Mouse (Mus musculus) heart, postnatal 0 days (tissue): Measurements from ENCODE around the gene 1700019D03Rik. TPM values are rescaled to one million over a fixed set of nuclear protein-coding genes. Genes with fewer than 3 reads are reported as not detected.
"Not testable (repeated sequence)": the region's sequence is repeated elsewhere in the genome, so short reads cannot be mapped to it uniquely, and the experiment has no call there.

Source experiments
- ATAC-seq: fragments of 200-750 bp; cut with Nextera tagmentation; 2 replicates; pipeline ENCODE4 v1.8.0; 2017; ENCODE audit warnings: low read depth, moderate number of reproducible peaks, moderate library complexity; ENCODE audit not compliant: insufficient read depth
- DNase-seq: peaks from one replicate; pipeline ENCODE4 v3.0.0-alpha.2; 2016; ENCODE audit warnings: low spot score
- H3K27ac ChIP-seq: fragments of 300-500 bp; sonication (generic); 2 replicates; pipeline ENCODE4 v1.5.1; 2014; ENCODE audit warnings: low read depth, mild to moderate bottlenecking
- H3K27me3 ChIP-seq: fragments of 300-500 bp; sonication (generic); 2 replicates; pipeline ENCODE4 v1.6.1; 2014; ENCODE audit warnings: low read length, mixed read lengths; ENCODE audit not compliant: control insufficient read depth, insufficient read depth
- H3K36me3 ChIP-seq: fragments of 300-500 bp; sonication (generic); replicated peaks from 2 replicates; pipeline ENCODE4 v1.6.1; 2014; ENCODE audit warnings: low read length, mixed read lengths; ENCODE audit not compliant: control insufficient read depth, insufficient read depth
- H3K4me1 ChIP-seq: fragments of 300-500 bp; sonication (generic); 2 replicates; pipeline ENCODE4 v1.6.1; 2014; ENCODE audit warnings: antibody characterized with exemption; ENCODE audit not compliant: control insufficient read depth, insufficient read depth
- H3K4me2 ChIP-seq: fragments of 300-500 bp; sonication (generic); 2 replicates; pipeline ENCODE4 v1.6.1; 2014; ENCODE audit warnings: low read depth, mild to moderate bottlenecking, low read length, moderate library complexity
- H3K4me3 ChIP-seq: fragments of 300-500 bp; sonication (generic); 2 replicates; pipeline ENCODE4 v1.5.1; 2014; ENCODE audit warnings: low read depth, low read length
- H3K9ac ChIP-seq: fragments of 300-500 bp; sonication (generic); replicated peaks from 2 replicates; pipeline ENCODE4 v1.6.1; 2014; ENCODE audit warnings: low read depth, low read length, mixed read lengths
- H3K9me3 ChIP-seq: fragments of 300-500 bp; sonication (generic); replicated peaks from 2 replicates; pipeline ENCODE4 v1.6.1; 2016; ENCODE audit warnings: low read length; ENCODE audit not compliant: control insufficient read depth
- CTCF ChIP-seq: IDR thresholded peaks from 2 replicates; pipeline ENCODE4 v1.5.1; 2016; ENCODE audit warnings: antibody characterized with exemption, control low read depth, low read depth
- EP300 ChIP-seq: IDR thresholded peaks from 2 replicates; pipeline ENCODE4 v1.6.1; 2016; ENCODE audit warnings: antibody characterized with exemption, low read depth
- WGBS: fragments of 180-500 bp; shearing (Covaris S2); extraction: QIAGEN DNeasy Blood & Tissue Kit; methylation state at CpG from one replicate; pipeline ENCODE4 v1.1.7; 2014; 5-methylcytosine and 5-hydroxymethylcytosine counted together
- polyA plus RNA-seq: library from polyadenylated mRNA; unstranded; fragments of >200 nt; fragmentation: Nextera tagmentation; extraction: Ambion mirVana; gene quantifications from 2 replicates; pipeline ENCODE4 v1.2.1, GENCODE M21; 2015
- total RNA-seq: library from RNA; depleted of rRNA; stranded (reverse); fragments of >200 nt; gene quantifications from 2 replicates; pipeline ENCODE4 v1.2.3, GENCODE M21; 2014; ENCODE audit warnings: low replicate concordance

Gene 1700019D03Rik
- total and polyA plus RNA-seq, 2 experiments from 2014 or later = 0.44 TPM; not detected in 1

DNA sequence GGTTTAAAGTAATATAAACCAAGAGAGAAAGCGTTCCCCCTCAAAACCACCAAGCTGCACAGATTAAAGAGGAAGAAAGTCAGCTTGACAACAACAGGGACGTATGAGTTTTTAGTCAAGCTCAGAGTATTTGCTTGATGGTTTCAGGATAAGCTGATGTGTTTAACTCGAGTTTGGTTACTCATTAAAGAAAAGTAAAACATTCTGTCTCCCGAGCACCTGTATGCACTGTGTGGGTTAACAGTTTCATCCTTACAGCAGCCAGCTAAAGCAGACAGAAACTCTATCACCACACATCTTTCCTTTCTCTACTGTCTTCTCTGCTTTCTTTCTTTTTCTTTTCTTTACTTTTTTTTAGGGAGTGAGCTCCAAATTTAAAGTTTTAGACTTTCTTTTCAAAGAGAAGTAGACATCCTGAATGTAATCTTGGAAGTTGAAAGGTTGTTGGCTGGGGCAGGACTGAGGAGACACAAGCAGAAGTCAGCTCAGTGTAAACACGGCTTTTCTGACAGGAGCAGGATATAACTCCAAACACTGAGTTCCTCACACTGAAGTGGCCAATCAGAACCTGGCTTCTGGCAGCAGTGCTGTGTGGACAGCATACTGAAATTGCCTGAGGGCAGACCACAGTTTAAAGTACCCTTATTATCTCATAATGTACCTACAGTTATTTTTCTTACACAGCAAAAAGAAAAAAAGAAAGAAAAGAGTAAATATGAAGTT is 68.7 kb downstream of the 1700019D03Rik start:
- H3K36me3 ChIP-seq = no peaks in the 10 kb centered on the region
- TF ChIP-seq CTCF (no peak), EP300 (no peak)
- DNase-seq (no peak), ATAC-seq (no peak)
- H3K9me3 ChIP-seq = no peaks in the 10 kb centered on the region
- H3K9ac ChIP-seq = no peak overlapping the region
- H3K27me3 ChIP-seq = 0 out of 2 replicates have a peak, but pooled peaks cover 4% of the 10 kb centered on the region
- no peak overlapping the region for H3K4me3 ChIP-seq
- H3K4me1 ChIP-seq = peaks cover 4% of the 10 kb centered on the region; the same call in 1 of the 2 replicates
- no peak overlapping the region for H3K27ac ChIP-seq
- H3K4me2 ChIP-seq = no peak overlapping the region
- WGBS = 53% methylated on average over 5 of the region's 5 CpGs

DNA sequence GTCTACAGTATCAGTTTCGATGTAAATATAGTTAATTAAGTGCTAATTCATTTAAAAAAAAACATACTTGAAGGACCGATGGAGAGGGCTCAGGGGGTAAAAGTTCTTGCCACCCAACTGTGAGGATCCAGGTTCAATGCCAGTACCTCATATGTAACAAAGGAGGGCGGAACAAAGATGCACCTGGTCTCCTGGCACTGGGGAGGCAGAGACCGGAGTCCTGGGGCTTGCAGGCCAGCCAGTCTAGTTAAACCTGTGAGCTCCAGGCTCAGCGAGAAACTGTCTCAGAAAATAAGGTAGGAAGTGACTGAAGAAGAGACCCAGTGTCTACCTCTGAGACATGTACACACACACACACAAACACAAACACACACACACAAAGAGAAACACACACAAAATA is 72.1 kb downstream of the 1700019D03Rik start:
- no peak overlapping the region for H3K4me3 ChIP-seq
- no peaks in the 10 kb centered on the region for H3K9me3 ChIP-seq
- peaks cover under 1% of the 10 kb centered on the region; the same call in 1 of the 2 replicates for H3K4me1 ChIP-seq
- no peak overlapping the region for H3K9ac ChIP-seq
- WGBS = 89% methylated on average over 5 of the region's 5 CpGs
- DNase-seq (no peak), ATAC-seq (no peak)
- TF ChIP-seq CTCF (no peak), EP300 (no peak)
- H3K27ac ChIP-seq = no peak overlapping the region
- no peak overlapping the region for H3K4me2 ChIP-seq
- H3K27me3 ChIP-seq = no peaks in the 10 kb centered on the region
- H3K36me3 ChIP-seq = no peaks in the 10 kb centered on the region

DNA sequence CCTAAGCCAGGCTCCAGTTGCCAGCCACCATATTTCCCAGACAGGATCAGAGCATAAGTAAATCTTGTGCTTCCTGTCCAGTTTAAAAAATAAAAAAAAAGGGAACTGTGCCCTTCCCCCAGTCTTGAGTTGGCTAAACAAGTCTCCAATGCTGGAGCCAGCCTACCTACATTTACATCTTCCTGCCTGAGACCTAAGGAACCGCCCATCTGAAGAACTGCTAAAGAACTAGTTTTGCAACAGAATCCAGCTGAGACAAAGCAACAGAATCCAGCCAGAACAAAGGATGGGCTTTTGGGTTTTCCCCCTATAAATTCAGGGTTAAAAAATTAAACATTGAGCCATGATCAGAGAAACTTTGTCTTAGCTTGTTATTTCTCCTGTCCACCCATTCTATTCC is 81.0 kb downstream of the 1700019D03Rik start:
- no peaks in the 10 kb centered on the region for H3K27me3 ChIP-seq
- no peak for TF ChIP-seq CTCF
- no peak for TF ChIP-seq EP300
- ATAC-seq = no peak

DNA sequence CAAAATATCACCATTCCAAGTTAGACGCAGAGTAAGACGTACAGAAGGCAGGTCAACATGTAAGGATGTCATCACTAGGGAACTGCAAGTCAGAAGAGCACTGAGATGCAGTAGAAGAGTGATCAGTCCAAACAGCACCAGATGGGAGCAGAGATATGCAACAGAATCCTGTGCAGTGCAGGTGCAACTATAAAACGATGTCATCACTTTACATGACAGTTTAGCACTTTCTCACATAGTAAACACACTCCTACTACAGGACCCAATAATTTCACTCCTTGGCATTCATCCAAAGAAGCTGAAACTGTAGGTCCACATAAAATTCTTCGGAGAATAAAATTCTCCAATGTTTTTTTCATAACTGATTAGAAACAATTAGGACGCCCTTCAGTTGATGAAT is 85.5 kb downstream of the 1700019D03Rik start:
- H3K9ac ChIP-seq = no peak overlapping the region
- no peaks in the 10 kb centered on the region; the same call in 1 of the 2 replicates for H3K9me3 ChIP-seq
- no peaks in the 10 kb centered on the region for H3K27me3 ChIP-seq
- no peaks in the 10 kb centered on the region for H3K36me3 ChIP-seq
- H3K27ac ChIP-seq = no peak overlapping the region
- no peaks in the 10 kb centered on the region for H3K4me1 ChIP-seq
- ATAC-seq (no peak), DNase-seq (no peak)
- H3K4me3 ChIP-seq = no peak overlapping the region
- TF ChIP-seq EP300 (no peak), CTCF (no peak)
- no peak overlapping the region for H3K4me2 ChIP-seq
- WGBS = 75% methylated on average over 5 of the region's 5 CpGs

More for the DNA sequence above, 81.0 kb downstream of the 1700019D03Rik start:
- no peaks in the 10 kb centered on the region; the same call in 1 of the 2 replicates for H3K9me3 ChIP-seq
- H3K4me2 ChIP-seq = no peak overlapping the region
- no peak for DNase-seq
- WGBS = 90% methylated on average over 1 of the region's 1 CpGs
- no peak overlapping the region for H3K27ac ChIP-seq
- no peaks in the 10 kb centered on the region for H3K36me3 ChIP-seq
- no peak overlapping the region for H3K4me3 ChIP-seq
- no peak overlapping the region for H3K9ac ChIP-seq
- no peaks in the 10 kb centered on the region for H3K4me1 ChIP-seq

DNA sequence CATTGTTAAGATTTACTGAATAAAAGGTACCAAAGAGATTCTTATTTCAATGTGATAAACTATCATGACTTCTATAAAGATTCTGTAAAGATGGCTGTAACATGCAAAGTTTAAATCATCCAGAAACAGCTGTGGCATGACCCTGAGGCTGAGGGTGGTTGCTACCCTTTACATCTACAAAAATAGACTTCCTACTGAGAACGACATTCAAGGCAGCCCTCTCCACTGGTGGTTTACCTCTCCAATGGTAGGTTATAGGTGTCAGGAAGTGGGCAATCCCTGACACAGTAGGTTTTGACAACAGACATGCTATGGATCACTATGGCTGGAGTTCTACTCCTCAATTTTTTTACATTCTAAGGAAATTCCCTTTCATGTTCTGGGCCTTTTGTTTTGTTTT is 95.5 kb downstream of the 1700019D03Rik start:
- not testable (repeated sequence) for H3K27ac ChIP-seq, H3K36me3 ChIP-seq, H3K27me3 ChIP-seq, DNase-seq, H3K9me3 ChIP-seq, H3K4me1 ChIP-seq, H3K4me3 ChIP-seq, ATAC-seq, H3K9ac ChIP-seq, H3K4me2 ChIP-seq
- WGBS = no CpG with 5 or more reads among the region's 1 CpGs

DNA sequence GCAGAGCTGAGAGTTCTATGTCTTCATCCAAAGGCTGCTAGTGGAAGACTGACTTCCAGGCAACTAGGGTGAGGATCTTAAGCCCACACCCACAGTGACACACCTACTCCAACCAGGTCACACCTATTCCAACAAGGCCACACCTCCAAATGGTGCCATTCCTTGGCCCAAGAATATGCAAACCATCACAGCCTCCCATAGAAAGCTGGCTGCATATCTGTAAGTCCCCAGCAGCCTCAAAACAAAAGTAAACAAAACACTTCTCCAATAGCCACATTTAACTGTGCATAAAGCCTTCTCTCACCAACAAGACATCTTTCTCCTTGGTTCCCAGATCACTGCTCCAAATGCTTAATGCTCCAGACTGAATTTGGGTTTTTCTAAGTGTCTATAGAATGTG is 101.1 kb downstream of the 1700019D03Rik start:
- DNase-seq, H3K27me3 ChIP-seq, H3K36me3 ChIP-seq, H3K9me3 ChIP-seq, H3K9ac ChIP-seq, H3K27ac ChIP-seq, H3K4me2 ChIP-seq, H3K4me3 ChIP-seq, ATAC-seq, H3K4me1 ChIP-seq: not testable (repeated sequence)
